Mouse (Mus musculus): ENCODE data around the gene Uck2.

GRCm38 (mm10) chr1:167284258-167284836, 773 bp downstream of the Uck2 start:
- TF ChIP-seq CTCF (conservative IDR thresholded peaks at IDR 0.05; ENCODE audit: low read length) (no peak), POU5F1 (IDR thresholded peaks at IDR 0.05; ENCODE audit: borderline replicate concordance, low read length) (no peak)

Measured in E14TG2a.4 (cell line).